14 mouse cellular contexts compared by ENCODE assay signal in genomic region chr7:144731182-144731896, GRCm38 (mm10). TPM values are rescaled to one million over a fixed set of nuclear protein-coding genes. Genes with fewer than 3 reads are reported as not detected.
DNase-seq lines count a peak whose midpoint lies in the region; ATAC-seq and TF ChIP-seq lines count a peak whose summit lies in the region.
"Had no signal": no experiment of that assay in that cellular context is flagged by ENCODE, and none has a peak within 500 bp of the region (broad histone marks: within the 10 kb centered on the region; RNA-seq: fewer than 3 reads in every experiment).

No protein-coding gene starts in this region.

- H3K4me2 ChIP-seq in hindbrain, embryonic 11.5 days (replicated peaks; ENCODE audit: low read depth, low read length) = no peak overlapping the region
- no peak overlapping the region for H3K4me2 ChIP-seq in hindbrain, embryonic 13.5 days
- H3K4me2 ChIP-seq in intestine, embryonic 15.5 days (replicated peaks) = no peak overlapping the region
- H3K4me2 ChIP-seq in myocyte (ENCODE audit: low read depth) = no peak overlapping the region
- H3K4me2 ChIP-seq: embryonic facial prominence, embryonic 15.5 days had no signal

- 69% methylated on average over 9 of the region's 9 CpGs for WGBS in hindbrain, embryonic 11.5 days
- 68% methylated on average over 9 of the region's 9 CpGs for WGBS in hindbrain, embryonic 13.5 days
- WGBS in intestine, embryonic 15.5 days = 56% methylated on average over 9 of the region's 9 CpGs

- H3K4me3 ChIP-seq in hindbrain, embryonic 11.5 days (ENCODE audit: low read depth, low read length) = no peak overlapping the region
- H3K4me3 ChIP-seq in hindbrain, embryonic 13.5 days = no peak overlapping the region
- H3K4me3 ChIP-seq in intestine, embryonic 15.5 days (replicated peaks) = no peak overlapping the region
- H3K4me3 ChIP-seq in myocyte = no peak overlapping the region
- H3K4me3 ChIP-seq: embryonic facial prominence, embryonic 15.5 days had no signal

- no peak overlapping the region for H3K27ac ChIP-seq in hindbrain, embryonic 11.5 days (ENCODE audit: low read depth, low read length)
- H3K27ac ChIP-seq in hindbrain, embryonic 13.5 days = no peak overlapping the region
- H3K27ac ChIP-seq in intestine, embryonic 15.5 days = no peak overlapping the region
- H3K27ac ChIP-seq: embryonic facial prominence, embryonic 15.5 days had no signal

- TF ChIP-seq POLR2A in myocyte (IDR thresholded peaks at IDR 0.05; ENCODE audit: insufficient read length, low read depth) = no peak

- DNase-seq in hindbrain, embryonic 11.5 days (ENCODE audit: low spot score) = no peak
- DNase-seq in c-Kit-positive CD71-positive TER-119-positive erythroid progenitor cells, embryonic 14.5 days (ENCODE audit: low spot score) = peak; percentile 69
- DNase-seq in retina, embryonic 14.5 days (ENCODE audit: low spot score) = no peak
- DNase-seq in ovary, postnatal 36 days (ENCODE audit: low spot score) = no peak
- DNase-seq in adrenal gland, adult (ENCODE audit: inconsistent age in 2 of 2, low spot score in 1 of 2) = no peak
- DNase-seq: cerebellum, adult 9-10 months; kidney, postnatal 25 days; lung, postnatal 14 days; spleen, adult 18-20 months had no signal

- no peak overlapping the region for H3K9ac ChIP-seq in hindbrain, embryonic 11.5 days (ENCODE audit: low read depth, low read length)
- H3K9ac ChIP-seq in hindbrain, embryonic 13.5 days = no peak overlapping the region
- no peak overlapping the region for H3K9ac ChIP-seq in intestine, embryonic 15.5 days
- H3K9ac ChIP-seq: embryonic facial prominence, embryonic 15.5 days had no signal

- no peaks in the 10 kb centered on the region for H3K36me3 ChIP-seq in hindbrain, embryonic 11.5 days (ENCODE audit: control insufficient read depth, insufficient read depth, low read length)
- H3K36me3 ChIP-seq in hindbrain, embryonic 13.5 days = no peaks in the 10 kb centered on the region
- H3K36me3 ChIP-seq in intestine, embryonic 15.5 days = no peaks in the 10 kb centered on the region
- no peaks in the 10 kb centered on the region for H3K36me3 ChIP-seq in myocyte (ENCODE audit: control insufficient read depth, insufficient read depth)
- H3K36me3 ChIP-seq: embryonic facial prominence, embryonic 15.5 days had no signal

- no peaks in the 10 kb centered on the region for H3K27me3 ChIP-seq in hindbrain, embryonic 11.5 days (ENCODE audit: control insufficient read depth, insufficient read depth, low read length)
- H3K27me3 ChIP-seq in hindbrain, embryonic 13.5 days = peaks cover 20% of the 10 kb centered on the region
- H3K27me3 ChIP-seq in intestine, embryonic 15.5 days (replicated peaks) = no peaks in the 10 kb centered on the region
- H3K27me3 ChIP-seq in myocyte (ENCODE audit: control insufficient read depth, insufficient read depth, insufficient read length) = no peaks in the 10 kb centered on the region
- H3K27me3 ChIP-seq: Patski had no signal

- no peaks in the 10 kb centered on the region for H3K79me2 ChIP-seq in myocyte (ENCODE audit: control insufficient read depth, insufficient read depth)

- H3K9me3 ChIP-seq in hindbrain, embryonic 11.5 days (ENCODE audit: control insufficient read depth, low read length) = no peaks in the 10 kb centered on the region
- no peaks in the 10 kb centered on the region for H3K9me3 ChIP-seq in hindbrain, embryonic 13.5 days
- H3K9me3 ChIP-seq in intestine, embryonic 15.5 days = no peaks in the 10 kb centered on the region
- H3K9me3 ChIP-seq: embryonic facial prominence, embryonic 15.5 days had no signal

- ATAC-seq in hindbrain, embryonic 11.5 days (ENCODE audit: low FRiP score) = 0 out of 2 replicates have a peak, but pooled peaks have one; percentile 19
- no peak for ATAC-seq in hindbrain, embryonic 13.5 days (ENCODE audit: low FRiP score)
- ATAC-seq in intestine, embryonic 15.5 days = peak; percentile 76
- ATAC-seq: Patski had no signal

- H3ac ChIP-seq in myocyte (ENCODE audit: control insufficient read depth, insufficient read length) = no peak overlapping the region

- no peaks in the 10 kb centered on the region for H3K4me1 ChIP-seq in hindbrain, embryonic 11.5 days (replicated peaks; ENCODE audit: control insufficient read depth, insufficient read depth, low read length)
- peaks cover 7% of the 10 kb centered on the region; the same call in 1 of the 2 replicates for H3K4me1 ChIP-seq in hindbrain, embryonic 13.5 days (replicated peaks)
- no peaks in the 10 kb centered on the region; the same call in 1 of the 2 replicates for H3K4me1 ChIP-seq in intestine, embryonic 15.5 days (replicated peaks)
- H3K4me1 ChIP-seq: embryonic facial prominence, embryonic 15.5 days had no signal

TF ChIP-seq in myocyte, 11 proteins besides CTCF, POLR2A, EP300 and RAD21:
- TF ChIP-seq TCF3 (IDR thresholded peaks at IDR 0.05; ENCODE audit: insufficient read length, low read depth) = no peak
- no peak for TF ChIP-seq POLR2AphosphoS2 (IDR thresholded peaks at IDR 0.05; ENCODE audit: insufficient read length, low read depth)
- peak in 1 of 3 experiments; percentile 72 for TF ChIP-seq MYOG (IDR thresholded peaks at IDR 0.05; ENCODE audit: control insufficient read depth in 1 of 3, insufficient read depth in 1 of 3, insufficient read length in 2 of 3, low read depth in 2 of 3)
- no peak for TF ChIP-seq SRF (IDR thresholded peaks at IDR 0.05; ENCODE audit: control insufficient read depth, insufficient read length, low read depth)
- TF ChIP-seq MYOD1 (IDR thresholded peaks at IDR 0.05; ENCODE audit: control insufficient read depth in 1 of 3, insufficient read length in 2 of 3, low read depth in 2 of 3) = peak in 2 of 3 experiments; percentile 58 to 62
- no peak for TF ChIP-seq MAX (IDR thresholded peaks at IDR 0.05; ENCODE audit: low read depth)
- TF ChIP-seq USF1 (IDR thresholded peaks at IDR 0.05; ENCODE audit: low read depth) = no peak
- no peak for TF ChIP-seq TCF12 (IDR thresholded peaks at IDR 0.05; ENCODE audit: insufficient read depth, poor library complexity, severe bottlenecking)
- TF ChIP-seq CEBPB (IDR thresholded peaks at IDR 0.05; ENCODE audit: insufficient read depth, poor library complexity, severe bottlenecking) = no peak
- no peak for TF ChIP-seq E2F4 (IDR thresholded peaks at IDR 0.05; ENCODE audit: insufficient read depth)

RNA-seq across cellular contexts. Expression of gene Ano1, which starts 20.4 kb away (rescaled TPM):
- polyA plus RNA-seq in hindbrain, embryonic 11.5 days (2014; fragmentation: Nextera tagmentation; extraction: Ambion mirVana) = 6.2 and 7.1 TPM in 2 replicates
- 5.0 and 5.9 TPM in 2 replicates for polyA plus RNA-seq in hindbrain, embryonic 13.5 days (2015; fragmentation: Nextera tagmentation; extraction: Ambion mirVana)
- 23.6 and 27.8 TPM in 2 replicates for polyA plus RNA-seq in intestine, embryonic 15.5 days (2015; fragmentation: Nextera tagmentation; extraction: Ambion mirVana)
- 2.2 TPM for polyA plus RNA-seq in myocyte (2012; fragmentation: generic; extraction: Trizol)
